Mouse (Mus musculus): ENCODE measurements at regions not wholly inside any gene's neighbourhood (a gene's known extent, or its start where the extent isn't known, plus 50 kb on each side); places are given as distances from the start of the nearest gene placed in this dataset.

DNA sequence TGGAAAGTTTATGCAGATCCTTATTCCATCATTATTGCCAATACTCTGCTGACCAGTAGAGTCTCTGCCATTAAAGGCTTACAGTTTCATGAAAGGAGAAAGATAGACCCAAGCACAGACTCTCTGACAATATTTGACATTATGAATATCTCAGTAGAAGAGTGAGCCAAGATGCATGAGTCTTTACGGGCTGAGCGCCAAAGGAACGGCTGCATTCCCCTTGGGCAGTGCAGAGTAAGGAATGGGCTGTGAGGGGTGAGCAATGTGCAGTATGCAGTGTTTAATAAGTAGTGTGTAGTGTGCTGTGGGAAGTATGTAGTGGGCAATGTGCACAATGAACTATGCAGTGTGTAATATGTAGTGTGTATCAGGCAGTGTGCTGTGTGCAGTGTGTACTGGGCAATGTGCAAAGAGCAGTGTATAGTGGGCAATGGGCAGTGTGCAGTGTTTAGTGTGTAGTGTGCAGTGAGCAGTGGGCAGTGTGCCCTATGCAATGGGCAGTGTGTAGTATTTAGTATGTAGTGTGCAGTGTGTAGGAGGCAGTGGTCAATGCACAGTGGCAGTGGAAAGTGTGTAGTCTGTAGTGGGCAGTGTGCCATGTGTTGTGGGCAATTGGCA, 671.8 kb downstream of the 5730522E02Rik start:
- no peak for DNase-seq (ENCODE audit: low spot score)

DNA sequence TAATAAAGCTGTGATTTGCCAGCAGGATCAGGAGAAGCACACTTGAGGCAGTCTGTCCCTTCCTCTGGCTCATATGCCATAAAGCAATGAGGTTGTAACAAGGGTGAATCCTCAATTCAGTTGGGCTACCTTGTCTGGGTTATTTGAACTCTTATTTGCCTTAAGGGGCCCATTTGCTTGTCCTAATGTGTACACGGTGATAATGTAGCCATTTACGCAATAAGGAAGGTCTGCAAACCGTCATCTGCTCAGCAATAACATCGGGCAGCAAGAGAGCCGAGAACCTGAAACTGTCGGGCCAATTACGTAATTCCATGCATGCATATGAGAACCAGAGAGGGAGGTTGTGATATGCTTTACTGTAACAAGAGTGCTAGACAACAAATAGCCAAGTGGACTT, 674.5 kb downstream of the 5730522E02Rik start:
- DNase-seq (ENCODE audit: low spot score): no peak

DNA sequence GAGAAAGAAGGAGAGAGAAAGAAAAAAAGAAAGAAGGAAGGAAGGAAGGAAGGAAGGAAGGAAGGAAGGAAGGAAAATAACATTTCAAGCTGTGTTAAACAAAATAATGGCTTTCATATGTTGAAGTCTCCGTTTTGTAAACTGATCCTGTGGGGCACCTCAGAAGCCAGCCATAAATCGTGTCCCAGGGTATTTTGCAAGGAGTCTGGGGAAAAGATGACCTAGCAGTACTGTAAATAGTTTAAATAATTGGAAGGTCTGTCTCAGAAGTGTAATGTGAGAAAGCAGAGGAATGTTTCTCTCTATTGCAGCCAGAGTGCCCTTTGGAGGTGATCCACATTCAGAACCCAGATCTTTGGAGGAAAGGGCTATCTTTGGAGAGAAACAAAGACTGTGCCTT, 677.5 kb downstream of the 5730522E02Rik start:
- no peak for DNase-seq (ENCODE audit: low spot score)

DNA sequence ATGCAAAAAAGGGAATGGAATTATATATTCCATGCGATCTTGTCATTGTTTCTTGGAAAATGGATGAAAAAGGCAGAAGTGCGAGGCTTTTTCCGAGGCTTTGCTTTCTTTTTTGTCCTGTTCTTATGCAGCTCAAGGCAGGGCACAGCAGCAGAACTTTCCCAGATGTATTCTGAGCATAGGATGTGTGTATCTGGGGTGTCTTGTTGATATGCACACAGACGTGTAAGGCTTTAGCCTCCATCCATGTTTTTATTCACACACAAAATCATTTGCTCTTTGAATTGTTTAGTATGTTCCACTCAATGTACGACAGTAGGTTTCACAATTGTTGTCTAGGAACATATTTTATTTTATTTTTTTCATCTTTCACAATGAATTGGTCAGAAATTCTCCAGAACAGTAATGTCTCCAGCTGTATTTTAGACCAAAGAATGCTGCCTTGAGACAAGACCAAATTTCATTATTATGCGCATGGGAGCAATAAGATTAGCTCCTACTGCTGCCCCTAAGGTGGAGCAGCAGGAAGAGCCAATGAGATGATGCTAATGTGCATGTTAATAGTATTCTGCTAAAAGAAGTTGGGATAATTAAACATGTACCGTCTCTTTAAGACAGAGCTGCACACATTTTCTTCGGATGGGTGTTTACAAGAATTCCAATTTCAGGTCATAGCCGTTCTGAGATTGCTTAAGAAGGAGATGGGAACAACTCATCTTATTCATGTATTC, 678.7 kb downstream of the 5730522E02Rik start:
- DNase-seq (ENCODE audit: low spot score): no peak

DNA sequence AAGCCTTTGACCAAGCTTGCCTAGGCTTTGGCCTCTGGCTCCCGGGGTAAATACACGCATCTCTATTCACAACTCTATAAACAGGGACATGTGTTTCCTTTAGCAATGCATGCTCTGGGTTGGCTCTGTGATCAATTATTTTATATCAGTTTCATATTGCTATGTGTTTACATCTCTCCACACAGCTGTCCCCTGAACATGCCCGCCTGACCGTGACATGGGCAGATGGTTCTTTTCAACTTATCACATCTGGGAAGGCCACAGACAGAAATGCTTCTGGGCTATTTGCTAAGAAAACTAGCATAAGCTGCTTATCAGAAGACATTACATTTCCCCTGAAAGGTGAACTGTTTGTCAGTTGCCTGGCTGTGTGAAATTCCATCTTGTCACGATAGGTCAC, 682.5 kb downstream of the 5730522E02Rik start:
- no peak for DNase-seq (ENCODE audit: low spot score)

DNA sequence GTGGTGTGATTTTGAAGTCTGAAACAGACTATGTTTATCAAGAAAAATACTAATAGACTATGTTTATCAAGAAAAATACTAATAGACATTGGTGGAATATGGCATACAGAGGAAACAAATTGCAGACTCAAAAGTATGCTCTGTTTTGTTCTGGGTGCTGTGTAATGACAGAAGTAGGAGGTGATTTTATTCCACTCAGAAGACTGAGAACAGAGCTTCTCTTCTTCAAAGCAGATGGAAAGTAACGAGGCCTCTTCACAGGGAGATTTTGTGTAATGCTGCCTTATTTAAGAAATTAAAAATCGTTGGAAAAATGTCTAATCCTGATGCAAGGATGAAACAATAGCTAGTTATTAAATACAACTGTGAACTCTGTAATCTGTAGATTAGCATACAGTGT, 691.7 kb downstream of the 5730522E02Rik start:
- no peak for DNase-seq (ENCODE audit: low spot score)

DNA sequence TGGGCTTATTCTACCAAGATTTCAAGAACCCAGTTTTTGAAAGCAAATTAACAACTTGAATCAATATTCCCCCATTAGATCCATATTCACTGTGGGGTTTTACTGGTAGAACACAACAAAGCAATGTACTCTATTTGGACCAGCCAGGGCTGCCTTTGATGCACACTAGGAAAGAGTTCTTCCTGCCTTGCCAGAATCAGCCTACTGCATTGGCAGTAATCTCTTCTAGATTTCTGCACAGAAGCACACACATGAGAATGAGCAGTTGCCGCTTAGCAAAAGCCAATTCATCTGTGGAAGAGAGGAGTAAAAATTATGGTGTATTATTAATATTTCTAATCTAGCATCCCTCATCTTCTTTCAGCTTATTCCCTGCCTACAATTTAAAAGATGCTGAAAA, 692.4 kb downstream of the 5730522E02Rik start:
- no peak for DNase-seq (ENCODE audit: low spot score)

DNA sequence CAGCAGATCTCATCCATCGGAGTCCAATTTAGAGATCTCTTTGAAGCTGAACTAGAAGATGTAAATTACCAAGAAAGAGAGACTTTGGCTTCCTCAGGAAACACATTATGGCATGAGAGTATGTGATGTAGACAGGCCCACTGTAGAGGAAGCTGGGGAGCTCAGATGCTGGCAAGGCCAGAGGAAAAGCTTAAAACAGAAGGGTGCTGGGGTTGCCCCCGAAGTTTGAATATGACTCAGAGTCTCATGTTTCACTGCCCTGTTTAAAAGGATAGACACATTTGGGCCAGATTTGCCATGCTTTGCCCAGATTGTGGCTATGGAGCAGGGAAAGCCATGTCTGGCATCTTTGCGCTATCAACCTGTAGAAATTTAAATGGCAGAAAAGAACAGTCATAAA, 705.1 kb downstream of the 5730522E02Rik start:
- no peak for DNase-seq (ENCODE audit: low spot score)

DNA sequence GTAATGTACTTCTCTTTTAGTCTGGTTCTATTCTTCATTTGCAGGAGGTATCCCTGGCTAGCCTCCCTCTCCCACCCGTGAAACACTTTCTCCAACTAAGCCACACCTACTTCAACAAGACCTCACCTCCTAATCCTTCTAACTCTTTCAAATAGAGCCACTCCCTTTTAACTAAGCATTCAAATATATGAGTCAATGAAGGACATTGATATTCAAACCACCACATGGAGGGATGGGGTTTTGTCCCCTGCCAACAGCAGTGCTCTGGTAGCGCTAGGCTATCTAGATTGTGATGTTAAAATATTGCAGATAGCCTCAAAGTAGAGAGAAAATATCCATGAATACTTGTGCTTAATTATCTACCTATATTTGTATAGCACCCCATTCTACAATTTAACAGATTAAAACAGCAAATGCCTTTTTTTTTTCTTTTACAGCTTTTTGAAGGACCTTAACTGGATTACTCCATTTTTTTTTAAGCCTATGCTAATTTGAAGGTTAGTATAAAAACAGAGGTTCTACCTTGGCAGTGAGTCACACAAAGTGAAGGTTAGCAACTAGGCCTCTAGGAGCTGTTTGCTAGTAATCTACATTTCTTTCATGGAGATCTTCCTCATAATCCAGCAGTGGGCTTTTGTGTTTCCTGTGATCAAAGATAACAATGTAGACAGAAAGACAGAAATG, 736.7 kb downstream of the 5730522E02Rik start:
- no peak for DNase-seq (ENCODE audit: low spot score)

DNA sequence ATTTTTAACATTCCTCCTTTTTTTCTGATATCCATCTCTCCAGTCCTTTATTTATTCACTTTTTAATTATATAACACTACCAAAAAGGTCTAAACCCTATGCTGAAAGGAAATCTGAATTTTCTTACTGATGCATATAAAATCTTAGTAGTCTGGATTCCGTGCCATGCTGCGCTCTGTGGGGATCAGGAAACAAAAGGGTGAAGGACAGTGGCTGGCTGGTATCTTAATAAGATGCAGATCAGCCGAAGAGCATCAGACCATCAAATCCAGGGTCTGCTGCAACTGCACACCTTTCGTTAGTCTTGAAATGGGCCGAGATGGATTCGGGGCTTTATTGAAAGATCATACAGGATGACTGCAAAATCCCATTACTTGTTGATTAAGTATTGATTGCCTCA, 740.7 kb downstream of the 5730522E02Rik start:
- DNase-seq (ENCODE audit: low spot score): no peak

DNA sequence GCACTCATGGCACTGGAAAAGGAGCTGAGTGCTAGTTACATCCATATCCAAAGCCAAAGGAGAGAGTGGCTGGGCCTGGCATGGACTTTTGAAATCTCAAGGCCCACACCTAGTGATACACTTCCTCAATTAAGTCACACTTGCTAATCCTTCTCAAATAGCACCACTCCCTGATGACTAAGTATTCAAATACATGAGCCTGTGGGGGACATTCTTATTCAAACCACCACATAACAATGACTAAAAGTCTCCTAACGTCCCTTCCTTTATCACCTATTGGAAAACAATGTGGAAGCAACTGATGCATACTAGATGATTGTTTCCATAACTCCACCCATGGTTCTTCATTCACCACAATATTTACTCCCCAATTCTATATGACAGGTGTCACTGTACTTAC, 773.4 kb downstream of the 5730522E02Rik start:
- no peak for DNase-seq (ENCODE audit: low spot score)

DNA sequence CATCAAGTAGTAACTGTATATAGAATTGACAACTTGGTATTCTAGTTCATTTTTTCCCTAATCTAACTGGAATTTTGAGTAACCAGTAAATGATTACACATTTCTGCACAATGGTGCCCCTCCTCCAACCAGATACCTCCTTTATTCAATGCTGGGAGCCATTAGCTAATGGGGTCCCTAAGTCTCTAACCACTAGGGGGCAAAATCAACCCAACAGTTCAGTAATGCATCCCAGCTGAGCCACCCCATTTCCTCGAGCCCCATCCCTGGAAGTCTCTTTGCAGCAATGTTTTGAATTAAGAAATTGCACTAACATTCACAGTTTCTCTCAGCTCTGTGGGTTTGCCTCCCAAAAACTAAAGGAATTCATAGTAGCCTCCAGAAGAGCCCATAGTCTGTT, 774.9 kb downstream of the 5730522E02Rik start:
- DNase-seq (ENCODE audit: low spot score): no peak

DNA sequence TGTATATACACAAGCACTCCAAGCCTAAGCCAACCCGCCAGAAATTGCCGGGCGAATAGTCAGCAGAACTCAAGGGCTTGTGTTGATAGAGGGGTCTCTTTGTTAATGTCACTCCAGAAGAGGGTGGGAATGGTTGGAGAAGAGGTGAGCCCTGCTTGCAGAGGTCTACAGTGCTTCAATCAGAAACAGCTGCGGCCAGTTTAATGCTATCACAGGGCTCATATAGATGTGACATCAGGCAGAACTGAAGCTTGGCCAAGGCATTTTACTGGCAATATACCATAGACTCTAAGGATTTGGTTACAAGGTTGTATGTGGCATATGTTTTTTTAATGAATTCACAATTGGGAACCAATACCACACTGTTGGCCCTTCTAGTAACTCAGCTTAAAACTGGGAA, 787.4 kb downstream of the 5730522E02Rik start:
- DNase-seq (ENCODE audit: low spot score): no peak

DNA sequence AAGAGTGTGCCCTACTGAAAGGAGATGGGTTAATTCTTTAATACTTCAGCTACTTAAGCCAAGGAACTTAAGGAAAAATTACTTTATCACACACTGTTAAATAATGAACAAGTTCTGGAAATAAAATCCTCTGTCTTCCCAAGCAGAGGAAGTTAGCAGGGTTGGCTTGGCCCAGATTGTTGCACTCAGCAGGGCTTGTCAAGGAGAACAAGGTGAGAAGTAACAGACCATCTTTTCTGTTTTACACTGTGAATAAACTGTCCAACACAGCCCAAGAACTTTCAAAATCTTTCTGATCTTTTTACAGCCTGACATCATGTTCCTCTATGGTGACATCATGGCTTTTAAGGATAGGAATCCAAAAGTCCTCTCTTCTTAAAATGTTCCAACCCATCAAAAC, 789.1 kb downstream of the 5730522E02Rik start:
- DNase-seq (ENCODE audit: low spot score): no peak

DNA sequence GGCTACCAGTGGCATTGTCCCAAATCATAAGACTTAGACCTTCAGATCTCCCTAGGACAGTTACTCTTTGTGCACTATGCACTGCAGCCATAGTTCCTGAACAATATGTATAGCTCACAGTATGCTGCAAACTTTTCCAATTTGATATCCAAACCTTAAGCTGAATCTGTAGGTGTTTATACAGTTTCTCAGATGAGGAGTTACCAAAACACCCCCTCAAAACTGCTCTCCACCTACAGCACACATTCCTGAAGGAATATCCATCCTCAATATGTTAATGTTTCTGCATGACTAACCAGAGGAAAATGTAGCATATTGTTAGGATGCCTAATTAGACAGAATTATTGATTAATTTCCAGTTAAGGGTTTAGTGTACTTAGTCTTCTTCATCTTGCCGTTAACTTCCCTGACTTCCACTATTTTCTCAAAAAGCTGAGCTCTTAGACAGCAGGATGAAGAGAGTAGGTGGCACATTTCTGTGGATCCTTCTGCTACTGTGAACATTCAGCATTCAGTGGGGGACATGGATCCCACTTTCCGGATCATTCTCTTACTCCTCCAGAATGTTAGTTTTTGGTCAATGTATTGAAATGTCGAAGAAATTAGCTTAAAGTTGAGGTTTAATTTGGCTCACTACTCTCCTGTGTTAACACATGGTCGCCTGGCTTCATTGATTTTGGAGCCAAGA, 800.0 kb downstream of the 5730522E02Rik start:
- DNase-seq (ENCODE audit: low spot score): no peak

DNA sequence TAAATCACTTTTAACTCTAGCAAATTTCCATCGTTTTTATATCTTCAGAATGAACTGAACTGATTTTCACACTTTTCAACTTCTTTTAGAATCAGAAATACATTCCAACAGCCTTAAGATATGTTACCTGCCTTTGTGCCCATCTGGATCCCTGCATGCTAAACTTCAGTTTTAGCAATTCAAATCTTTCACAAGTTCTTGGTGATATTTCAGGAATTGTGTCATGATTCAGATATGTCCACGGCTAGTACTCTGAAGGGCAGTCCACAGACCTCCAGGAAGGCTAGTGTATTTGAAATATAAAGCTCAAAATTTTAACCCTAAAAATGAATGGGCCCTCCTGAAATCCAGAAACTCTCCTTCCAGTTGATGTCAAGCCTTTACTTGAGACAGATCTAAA, 818.9 kb downstream of the 5730522E02Rik start:
- DNase-seq (ENCODE audit: low spot score): no peak

DNA sequence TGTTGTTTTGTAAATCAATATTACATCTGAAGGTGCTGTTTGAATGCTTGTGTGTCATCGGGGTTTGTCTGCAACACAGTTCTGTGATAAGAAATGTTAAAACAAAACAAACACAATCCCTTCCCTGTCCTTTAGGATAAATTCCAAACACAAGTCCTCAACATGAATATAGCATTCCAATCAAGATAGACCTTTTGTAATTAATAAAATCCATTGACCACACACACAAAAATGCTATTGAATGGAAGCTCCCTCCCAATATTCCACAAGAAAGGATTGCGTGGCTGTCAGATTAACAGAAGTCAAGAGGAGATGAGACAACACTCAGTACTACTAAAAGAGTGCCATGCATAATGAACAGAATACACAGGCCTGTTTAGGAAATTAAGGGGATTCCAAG, 843.5 kb downstream of the 5730522E02Rik start:
- no peak for DNase-seq (ENCODE audit: low spot score)

DNA sequence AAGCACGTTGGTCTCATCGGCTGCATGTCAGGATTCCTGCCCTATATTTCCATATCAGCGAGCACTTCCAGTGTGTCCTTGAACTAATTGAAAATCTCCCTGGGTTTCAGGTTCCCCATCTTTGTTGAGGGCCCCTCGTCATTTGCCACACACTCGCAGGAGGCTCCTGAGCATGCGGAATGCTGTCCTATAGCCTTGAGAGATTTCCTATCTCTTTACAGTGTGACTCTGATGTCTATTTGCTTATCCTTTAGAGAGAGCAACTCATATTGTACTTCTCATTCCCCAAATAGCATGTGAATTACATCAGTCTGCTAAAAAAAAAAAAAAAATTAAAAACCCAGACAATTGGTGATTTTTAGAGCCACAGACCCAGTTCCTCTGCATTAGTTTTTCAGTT, 845.1 kb downstream of the 5730522E02Rik start:
- no peak for DNase-seq (ENCODE audit: low spot score)

DNA sequence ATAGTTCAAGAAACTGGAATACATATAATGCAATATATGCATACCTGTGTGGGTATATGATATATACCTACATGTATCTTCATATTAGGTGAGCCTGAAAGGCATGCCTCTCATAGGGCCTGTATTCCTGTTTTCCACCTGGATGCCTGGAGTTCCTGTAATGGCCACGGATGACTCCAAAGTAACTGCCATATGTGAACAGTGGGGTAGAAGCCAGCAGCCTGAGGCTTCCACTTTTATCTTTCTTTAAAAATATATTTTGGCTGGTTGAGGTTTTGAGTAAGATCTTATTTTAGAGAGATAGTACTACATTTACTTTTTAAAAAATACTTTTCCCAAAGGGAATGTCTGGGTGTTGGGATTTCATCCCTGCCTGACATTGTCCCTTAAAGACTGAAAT, 850.8 kb downstream of the 5730522E02Rik start:
- no peak for DNase-seq (ENCODE audit: low spot score)

DNA sequence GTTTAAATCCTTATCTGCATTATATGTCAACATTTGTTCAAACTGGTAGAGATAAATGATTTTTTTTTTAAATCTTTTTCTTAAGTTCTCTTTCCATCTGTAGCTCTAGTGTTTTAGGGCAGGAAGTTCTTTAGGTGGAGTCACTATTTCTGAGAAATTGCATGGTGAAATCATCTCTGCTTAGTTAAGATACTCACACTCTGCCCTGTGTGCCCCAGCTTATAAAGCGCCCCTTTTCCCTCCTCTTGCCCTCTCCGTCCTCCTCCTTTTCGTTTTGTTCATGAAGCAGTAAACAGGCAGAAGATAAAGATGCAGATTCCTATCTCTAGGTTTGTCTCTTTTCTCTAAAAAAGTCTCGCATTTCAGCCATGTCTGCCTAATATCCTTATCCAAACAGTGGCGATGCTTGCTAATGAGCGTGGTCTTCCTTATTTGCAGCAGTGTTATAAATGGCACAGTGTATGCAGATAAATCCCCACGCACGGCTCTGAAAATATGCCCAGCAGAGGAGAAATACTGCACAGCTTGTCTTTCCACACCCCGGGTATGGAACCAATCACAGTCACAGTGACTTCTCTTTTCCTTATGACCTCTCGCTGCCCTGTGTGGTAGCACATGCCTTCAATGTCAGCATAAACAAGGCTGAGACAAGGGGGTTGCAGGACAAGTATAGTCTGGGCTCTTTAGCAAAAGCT, 852.7 kb downstream of the 5730522E02Rik start:
- no peak for DNase-seq (ENCODE audit: low spot score)

DNA sequence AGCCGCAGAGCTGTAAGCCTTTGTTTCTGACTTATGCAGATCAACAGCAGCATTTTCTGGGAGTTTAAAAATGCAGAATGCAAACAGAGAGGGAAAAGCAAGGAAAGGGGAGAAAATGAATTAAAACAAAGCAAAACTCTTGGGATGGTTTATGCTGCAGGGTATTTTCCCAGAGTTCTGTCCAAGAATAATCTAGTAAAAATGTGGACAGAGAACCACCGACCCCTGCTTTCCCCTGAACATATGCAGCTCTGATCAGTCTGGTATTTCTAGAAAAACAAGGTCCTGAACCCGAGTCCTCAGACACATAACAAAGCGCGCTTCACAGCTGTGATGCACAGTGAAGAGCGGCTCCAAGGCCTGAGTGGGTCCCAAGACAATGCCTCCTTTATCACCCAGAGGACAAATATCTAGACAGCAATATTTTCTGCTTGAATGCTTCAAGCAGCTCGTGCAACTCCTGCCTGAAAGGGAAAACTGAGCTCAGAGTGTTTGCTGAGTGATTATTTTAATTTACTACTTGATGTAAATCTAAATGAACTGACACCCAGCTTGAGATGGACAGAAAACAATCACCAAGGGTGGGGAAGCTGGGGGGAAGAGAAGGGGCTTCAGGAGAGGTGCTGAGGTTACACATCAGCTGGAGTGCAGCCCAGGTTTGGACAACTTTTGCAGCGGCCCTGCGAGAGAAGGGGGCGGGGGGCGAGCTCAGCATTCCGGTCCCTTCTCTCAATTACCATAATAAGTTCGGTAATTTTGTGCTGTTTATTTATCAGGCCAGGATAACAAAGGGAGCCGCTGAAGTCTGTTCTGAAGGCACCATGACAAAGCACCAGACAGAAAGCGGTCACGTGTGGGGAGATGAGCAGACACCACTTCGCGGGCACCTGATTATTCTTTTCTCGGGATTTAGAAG, 853.6 kb downstream of the 5730522E02Rik start:
- DNase-seq (ENCODE audit: low spot score): no peak

All from urinary bladder, postnatal 25 days (tissue).